Mouse (Mus musculus) forebrain, embryonic 14.5 days (tissue): ENCODE data around the gene Pcna. TPM values are rescaled to one million over a fixed set of nuclear protein-coding genes. Genes with fewer than 3 reads are reported as not detected.
A peak's percentile ranks its signal among the peaks of the same experiment; 100 is the strongest.
"Not testable (repeated sequence)": the region's sequence is repeated elsewhere in the genome, so short reads cannot be mapped to it uniquely, and the experiment has no call there.

Experiments
- ATAC-seq: fragments of 200-750 bp; cut with Nextera tagmentation; 2 replicates; pipeline ENCODE4 v1.8.0; 2017; ENCODE audit warnings: mild to moderate bottlenecking, moderate library complexity
- DNase-seq: peaks from one replicate; pipeline ENCODE4 v3.0.0-alpha.2; 2015; ENCODE audit warnings: low spot score
- H3K27ac ChIP-seq: fragments of 300-500 bp; sonication (generic); 2 replicates; pipeline ENCODE4 v1.5.1; 2014; ENCODE audit warnings: low read depth, mild to moderate bottlenecking, control low read depth, low read length, moderate library complexity
- H3K27me3 ChIP-seq: fragments of 300-500 bp; sonication (generic); replicated peaks from 2 replicates; pipeline ENCODE4 v1.6.1; 2014; ENCODE audit warnings: low read length, control low read depth, mixed read lengths; ENCODE audit not compliant: control insufficient read depth, insufficient read depth
- H3K36me3 ChIP-seq: fragments of 300-500 bp; sonication (generic); 2 replicates; pipeline ENCODE4 v1.6.1; 2014; ENCODE audit warnings: low read length, control low read depth; ENCODE audit not compliant: control insufficient read depth, insufficient read depth
- H3K4me1 ChIP-seq: fragments of 300-500 bp; sonication (generic); 2 replicates; pipeline ENCODE4 v1.6.1; 2014; ENCODE audit warnings: antibody characterized with exemption, low read length, control low read depth; ENCODE audit not compliant: control insufficient read depth, insufficient read depth
- H3K4me2 ChIP-seq: fragments of 300-500 bp; sonication (generic); 2 replicates; pipeline ENCODE4 v1.6.1; 2014; ENCODE audit warnings: mild to moderate bottlenecking, control low read depth, low read length
- H3K4me3 ChIP-seq: fragments of 300-500 bp; sonication (generic); 2 replicates; pipeline ENCODE4 v1.5.1; 2014; ENCODE audit warnings: low read depth, low read length, control low read depth
- H3K9ac ChIP-seq: fragments of 300-500 bp; sonication (generic); 2 replicates; pipeline ENCODE4 v1.6.1; 2014; ENCODE audit warnings: mild to moderate bottlenecking, low read length, control low read depth, moderate library complexity
- H3K9me3 ChIP-seq: fragments of 300-500 bp; sonication (generic); replicated peaks from 2 replicates; pipeline ENCODE4 v1.6.1; 2016; ENCODE audit warnings: low read length, control low read depth, mixed read lengths; ENCODE audit not compliant: control insufficient read depth
- WGBS: fragments of 180-500 bp; shearing (Covaris S2); extraction: QIAGEN DNeasy Blood & Tissue Kit; methylation state at CpG from one replicate; pipeline ENCODE4 v1.1.7; 2014; 5-methylcytosine and 5-hydroxymethylcytosine counted together
- polyA plus RNA-seq: library from polyadenylated mRNA; unstranded; fragments of >200 nt; fragmentation: Nextera tagmentation; extraction: Ambion mirVana; gene quantifications from 2 replicates; pipeline ENCODE4 v1.2.1, GENCODE M21; 2014

The Pcna gene
- polyA plus RNA-seq = 217 and 258 TPM in 2 replicates

- H3K4me3 ChIP-seq = peak within 1 kb of the TSS; percentile 55
- H3K9ac ChIP-seq = peak within 1 kb of the TSS; percentile 71
- peaks cover 11% of the 10 kb centered on the region for H3K4me1 ChIP-seq
- no peaks in the 10 kb centered on the region for H3K27me3 ChIP-seq
- ATAC-seq = peak; percentile 99
- H3K9me3 ChIP-seq = no peaks in the 10 kb centered on the region
- under 1% methylated on average over 78 of the region's 79 CpGs for WGBS
- peaks cover 23% of the 10 kb centered on the region for H3K36me3 ChIP-seq
- H3K4me2 ChIP-seq = peak within 1 kb of the TSS; percentile 79
- peak within 1 kb of the TSS; percentile 63 for H3K27ac ChIP-seq
- DNase-seq = peak; percentile 99
These were observed at the start of gene Pcna for GRCm38 (mm10) chr2:132252542-132253528. Gene Pcna (minus strand): TSS chr2:132253314.

- Histone ChIP-seq H3K4me3 (no peak overlapping the region), H3K9ac (no peak overlapping the region), H3K36me3 (peaks cover 82% of the 10 kb centered on the region), H3K9me3 (no peaks in the 10 kb centered on the region), H3K27ac (no peak overlapping the region), H3K4me2 (no peak overlapping the region), H3K27me3 (no peaks in the 10 kb centered on the region), H3K4me1 (no peaks in the 10 kb centered on the region)
- 95% methylated on average over 4 of the region's 4 CpGs for whole genome bisulfite sequencing
- DNase-seq = no peak
- no peak for ATAC-seq
These were observed 48.3 kb upstream of the Pcna start for GRCm38 (mm10) chr2:132301436-132301835.

- no peak overlapping the region for H3K4me2 ChIP-seq
- H3K36me3 ChIP-seq = peaks cover 84% of the 10 kb centered on the region
- WGBS = 96% methylated on average over 4 of the region's 4 CpGs
- no peaks in the 10 kb centered on the region for H3K4me1 ChIP-seq
- H3K9me3 ChIP-seq = no peaks in the 10 kb centered on the region
- ATAC-seq (no peak), DNase-seq (no peak)
- no peak overlapping the region for H3K4me3 ChIP-seq
- H3K27me3 ChIP-seq = no peaks in the 10 kb centered on the region
- no peak overlapping the region for H3K27ac ChIP-seq
- no peak overlapping the region for H3K9ac ChIP-seq
These were observed 45.1 kb upstream of the Pcna start for GRCm38 (mm10) chr2:132298250-132298649.

- WGBS = 93% methylated on average over 10 of the region's 10 CpGs
- Histone ChIP-seq H3K4me2 (no peak overlapping the region), H3K4me1 (peaks cover 8% of the 10 kb centered on the region), H3K27ac (no peak overlapping the region), H3K27me3 (no peaks in the 10 kb centered on the region), H3K9ac (no peak overlapping the region), H3K4me3 (no peak overlapping the region), H3K9me3 (no peaks in the 10 kb centered on the region), H3K36me3 (peaks cover 44% of the 10 kb centered on the region)
- ATAC-seq (no peak), DNase-seq (no peak)
These were observed 40.8 kb upstream of the Pcna start for GRCm38 (mm10) chr2:132293694-132294450.

GRCm38 (mm10) chr2:132292083-132292482, 39.0 kb upstream of the Pcna start:
- DNase-seq = peak; percentile 48

GRCm38 (mm10) chr2:132291265-132291664, 38.2 kb upstream of the Pcna start:
- Histone ChIP-seq H3K4me2 (no peak overlapping the region), H3K9ac (no peak overlapping the region), H3K4me1 (peaks cover 8% of the 10 kb centered on the region), H3K4me3 (no peak overlapping the region), H3K27me3 (no peaks in the 10 kb centered on the region), H3K27ac (no peak overlapping the region), H3K9me3 (no peaks in the 10 kb centered on the region), H3K36me3 (peaks cover 23% of the 10 kb centered on the region)
- 69% methylated on average over 3 of the region's 3 CpGs for WGBS
- ATAC-seq (no peak), DNase-seq (no peak)

More at GRCm38 (mm10) chr2:132292083-132292482, 39.0 kb upstream of the Pcna start:
- Histone ChIP-seq H3K9me3 (no peaks in the 10 kb centered on the region), H3K27ac (no peak overlapping the region; the same call in 1 of the 2 replicates), H3K4me1 (peaks cover 8% of the 10 kb centered on the region), H3K27me3 (no peaks in the 10 kb centered on the region), H3K9ac (0 out of 2 replicates have a peak overlapping the region, but pooled peaks have one; percentile 18), H3K36me3 (peaks cover 28% of the 10 kb centered on the region), H3K4me3 (no peak overlapping the region), H3K4me2 (no peak overlapping the region)
- peak; percentile 62; the same call in 1 of the 2 replicates for ATAC-seq
- WGBS = 31% methylated on average over 4 of the region's 4 CpGs

- H3K4me3 ChIP-seq = no peak overlapping the region
- H3K9me3 ChIP-seq = no peaks in the 10 kb centered on the region
- no peak overlapping the region for H3K27ac ChIP-seq
- ATAC-seq (no peak), DNase-seq (no peak)
- no peaks in the 10 kb centered on the region for H3K27me3 ChIP-seq
- H3K4me2 ChIP-seq = no peak overlapping the region
- 74% methylated on average over 6 of the region's 6 CpGs for WGBS
- no peak overlapping the region for H3K9ac ChIP-seq
- peaks cover 18% of the 10 kb centered on the region for H3K36me3 ChIP-seq
- peaks cover 8% of the 10 kb centered on the region for H3K4me1 ChIP-seq
These were observed 37.7 kb upstream of the Pcna start for GRCm38 (mm10) chr2:132290808-132291207.

- not testable (repeated sequence) for H3K9me3 ChIP-seq
These were observed 36.1 kb upstream of the Pcna start for GRCm38 (mm10) chr2:132289213-132289612.

More at GRCm38 (mm10) chr2:132289213-132289612, 36.1 kb upstream of the Pcna start:
- not testable (repeated sequence) for H3K4me2 ChIP-seq, H3K36me3 ChIP-seq, H3K27ac ChIP-seq, DNase-seq, H3K4me3 ChIP-seq, ATAC-seq, H3K27me3 ChIP-seq, H3K4me1 ChIP-seq, H3K9ac ChIP-seq
- WGBS = 88% methylated on average over 5 of the region's 7 CpGs
